Mouse (Mus musculus) cortical plate, adult 2 months (tissue): Measurements from ENCODE around the gene Dnph1.

Source experiments
- CTCF ChIP-seq: fragments of 200-500 bp; IDR thresholded peaks from 2 replicates; pipeline ENCODE4 v1.5.1; 2011; ENCODE audit warnings: mild to moderate bottlenecking, control low read depth, low read length; ENCODE audit not compliant: insufficient read depth; ENCODE audit errors: extremely low read depth
- POLR2A ChIP-seq: fragments of 200-500 bp; IDR thresholded peaks from 2 replicates; pipeline ENCODE4 v1.6.1; 2011; ENCODE audit warnings: mild to moderate bottlenecking, low read length, control low read depth; ENCODE audit not compliant: insufficient read depth; ENCODE audit errors: extremely low read depth

- no peak for TF ChIP-seq POLR2A
- TF ChIP-seq CTCF: no peak
Measured at GRCm38 (mm10) chr17:46461347-46461746, 35.2 kb upstream of the Dnph1 start.
